Mouse (Mus musculus): ENCODE results near the gene Tirap.

Tirap gene

DNA sequence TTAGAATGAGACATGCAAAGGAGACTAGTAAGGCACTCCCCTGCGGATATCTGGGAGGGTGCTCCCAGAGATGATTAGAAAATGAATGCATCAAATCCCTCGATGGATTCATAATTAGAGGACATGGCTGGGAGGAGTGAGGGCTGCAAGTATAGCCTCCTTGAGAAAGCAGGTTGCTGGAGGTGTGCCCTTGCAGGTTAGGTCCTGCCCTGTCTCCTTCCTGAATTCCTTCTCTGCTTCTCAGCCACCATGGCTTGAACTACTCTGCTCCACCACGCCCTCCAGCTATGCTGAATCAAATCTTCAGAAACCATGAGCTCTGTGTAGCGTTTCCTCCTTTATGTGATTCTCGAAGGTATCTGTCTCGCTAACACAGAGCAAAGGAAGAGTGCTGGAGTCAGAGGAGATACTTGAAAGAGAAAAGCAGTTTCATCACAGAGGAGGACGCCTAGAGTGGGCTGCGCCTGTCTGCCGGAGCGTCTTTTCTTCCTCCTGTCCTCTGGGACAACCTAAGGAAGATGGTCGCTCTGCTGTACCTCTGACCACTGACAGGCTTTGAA is 7.0 kb downstream of the Tirap start:
- DNase-seq (ENCODE audit: low read depth, low spot score): no peak

GRCm38 (mm10) chr9:35188700-35189099 is 11.4 kb downstream of the Tirap start:
- DNase-seq (ENCODE audit: low read depth, low spot score): no peak

- DNase-seq (ENCODE audit: low read depth, low spot score): no peak
These were observed 12.7 kb downstream of the Tirap start for GRCm38 (mm10) chr9:35187351-35187903.

DNA sequence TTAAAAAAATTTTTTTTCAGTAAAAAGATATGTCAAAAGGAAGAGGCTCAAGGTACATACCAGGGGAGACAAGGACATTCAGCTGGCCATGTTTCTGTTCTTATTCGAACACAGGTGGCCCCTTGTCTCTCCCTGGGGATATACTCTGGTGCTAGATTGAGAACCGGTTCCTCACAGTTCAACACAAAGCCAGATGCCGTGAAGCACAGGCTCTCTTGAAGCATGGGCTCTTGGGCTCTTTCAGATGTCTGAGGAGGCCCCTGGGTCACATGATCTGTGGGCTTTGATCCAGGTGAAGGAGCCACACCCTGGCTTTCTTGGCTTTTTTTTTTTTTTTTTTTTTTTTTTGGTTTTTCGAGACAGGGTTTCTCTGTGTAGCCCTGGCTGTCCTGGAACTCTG is 13.7 kb downstream of the Tirap start:
- no peak for DNase-seq (ENCODE audit: low read depth, low spot score)

DNA sequence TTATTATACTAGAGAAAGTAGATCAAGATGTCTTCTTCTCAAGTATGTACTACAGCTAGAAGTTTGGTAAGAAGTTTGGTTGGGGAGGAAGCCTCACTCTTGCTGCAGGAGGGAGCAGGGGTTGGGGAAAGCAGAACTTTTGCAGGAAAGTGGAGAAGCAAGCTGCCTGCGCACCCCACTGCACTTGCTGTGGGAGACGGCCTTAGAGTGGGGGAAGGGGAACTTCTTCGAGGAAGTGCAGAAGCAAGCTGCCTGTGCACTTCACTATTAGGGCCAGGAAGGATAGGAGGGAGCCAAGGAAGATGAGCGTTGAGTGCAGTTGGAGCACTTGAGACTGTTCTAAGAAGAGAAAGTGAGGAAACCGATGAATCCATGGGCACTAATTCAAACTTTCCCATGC is 16.7 kb downstream of the Tirap start:
- DNase-seq (ENCODE audit: low read depth, low spot score): no peak

GRCm38 (mm10) chr9:35182832-35183231 is 17.3 kb downstream of the Tirap start:
- DNase-seq (ENCODE audit: low read depth, low spot score): no peak

DNA sequence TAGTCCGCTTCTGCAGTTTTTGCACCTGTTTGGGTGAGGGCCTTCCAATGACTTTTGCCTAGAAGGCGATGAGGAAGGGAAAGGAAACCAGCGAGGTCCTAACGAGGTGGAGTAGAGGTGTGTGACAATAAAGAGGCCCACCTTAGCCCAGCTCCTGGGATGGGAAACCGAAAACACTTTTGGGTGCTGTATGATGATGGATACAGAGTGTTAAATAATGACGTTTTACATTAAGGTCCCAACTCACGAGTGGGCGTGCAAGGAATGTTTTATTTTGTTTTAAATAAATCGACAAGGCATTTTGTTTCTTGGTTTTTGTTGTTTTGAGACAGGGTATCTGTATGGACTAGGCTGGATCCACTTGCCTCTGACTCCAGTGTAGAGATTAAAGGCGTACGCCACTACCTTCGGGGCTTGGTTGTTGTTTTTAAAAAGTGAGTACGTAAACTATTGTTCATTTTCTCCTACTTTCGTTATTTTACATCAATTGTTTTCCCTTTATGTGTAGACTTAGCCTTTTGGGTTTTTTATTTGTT is 23.9 kb downstream of the Tirap start:
- DNase-seq (ENCODE audit: low read depth, low spot score): no peak

GRCm38 (mm10) chr9:35175251-35176123 is 24.6 kb downstream of the Tirap start, which contains the start of gene Dcps:
Gene Dcps, minus strand, starts transcription at chr9:35176061.
- peak; percentile 86 for DNase-seq (ENCODE audit: low read depth, low spot score)

DNA sequence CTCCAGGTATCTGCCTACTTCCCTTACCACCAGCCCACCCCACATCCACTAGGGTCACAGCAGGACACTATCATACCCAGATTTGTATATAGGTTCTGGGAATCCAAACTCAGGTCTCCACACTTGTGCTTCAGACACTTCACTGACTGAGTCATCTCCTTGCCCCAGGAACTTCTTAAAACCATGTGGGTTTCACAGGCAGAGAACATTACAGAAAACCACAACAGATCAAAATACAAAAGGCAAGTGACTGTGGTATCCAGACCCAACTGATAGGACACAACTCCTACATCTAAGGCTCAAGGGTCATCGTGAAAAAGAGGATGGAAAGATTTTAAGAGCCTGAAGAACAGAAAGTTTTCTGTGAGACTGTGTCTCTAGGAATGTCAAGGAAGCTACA is 26.8 kb downstream of the Tirap start:
- no peak for DNase-seq (ENCODE audit: low read depth, low spot score)

- no peak for DNase-seq (ENCODE audit: low read depth, low spot score)
These were observed 30.0 kb downstream of the Tirap start for GRCm38 (mm10) chr9:35170071-35170470.

DNA sequence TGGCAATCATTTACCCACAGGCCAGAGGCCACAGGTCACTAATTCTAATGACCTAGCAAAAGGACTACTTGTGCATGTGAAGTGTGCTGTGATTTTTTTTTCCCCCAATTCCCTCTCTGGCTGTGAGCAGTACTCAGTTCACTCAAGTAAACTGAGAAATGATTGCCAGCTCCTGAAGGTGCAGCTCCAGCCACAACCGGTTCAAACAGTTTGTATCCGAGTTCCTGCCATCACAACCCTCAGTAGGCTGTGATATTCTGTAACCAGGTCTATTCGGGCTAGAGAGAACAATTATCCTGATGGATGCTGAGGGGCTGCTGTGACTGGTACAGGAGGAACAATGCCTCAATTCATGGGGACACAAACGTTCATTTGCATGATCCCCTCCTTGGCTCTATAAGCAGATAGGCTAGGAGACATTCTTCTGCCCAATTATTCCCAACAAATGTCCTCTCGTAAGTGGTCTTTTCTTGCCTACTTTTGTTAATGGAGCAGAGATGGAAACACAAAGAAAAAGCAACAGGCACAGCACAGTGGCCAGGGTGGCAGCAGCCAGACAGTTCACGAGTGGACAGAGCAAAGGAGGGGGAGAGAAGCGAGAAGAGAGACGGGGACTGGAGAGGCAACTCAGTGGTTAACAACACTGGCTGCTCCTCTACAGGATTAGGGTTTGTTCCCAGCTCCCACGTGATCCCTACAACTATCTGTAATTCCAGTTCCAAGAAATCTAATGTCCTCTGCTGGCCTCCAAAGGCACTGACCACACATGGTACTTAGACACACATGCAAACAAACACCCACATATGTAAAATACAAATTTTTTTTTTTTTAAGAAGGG is 33.1 kb downstream of the Tirap start:
- no peak for DNase-seq (ENCODE audit: low read depth, low spot score)

DNA sequence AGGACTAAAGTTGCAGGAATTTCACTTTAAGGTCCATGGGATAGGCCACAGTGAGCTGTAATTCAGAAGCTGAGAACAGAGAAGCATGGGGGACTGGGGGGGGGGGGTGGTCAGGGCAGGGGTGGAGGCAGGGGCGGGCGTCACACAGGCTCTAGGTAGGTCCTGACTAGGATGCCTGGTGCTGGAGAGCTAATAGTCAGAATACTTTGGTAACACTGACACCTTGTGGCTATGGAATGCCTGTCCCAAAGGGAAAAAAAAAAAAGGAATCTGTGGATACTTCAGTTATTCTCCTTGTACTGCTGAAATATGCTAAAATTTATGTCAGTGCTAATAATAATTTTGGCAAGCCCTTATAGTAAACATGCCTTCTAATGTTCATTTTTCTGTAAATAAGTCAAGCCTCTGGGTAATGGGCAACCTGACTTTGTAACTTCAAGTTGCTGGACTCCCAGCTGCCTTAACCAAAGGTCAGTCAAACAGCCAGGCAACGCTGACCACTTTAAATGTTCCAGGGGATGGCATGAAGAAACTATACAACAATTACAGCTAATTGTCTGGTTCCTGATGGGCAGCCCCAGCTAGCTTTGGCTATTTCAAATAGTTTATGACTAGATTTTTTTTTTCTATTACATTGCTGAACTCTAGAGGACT is 33.8 kb downstream of the Tirap start:
- no peak for DNase-seq (ENCODE audit: low read depth, low spot score)

- no peak for DNase-seq (ENCODE audit: low read depth, low spot score)
These were observed 35.8 kb downstream of the Tirap start for GRCm38 (mm10) chr9:35164142-35164874.

DNA sequence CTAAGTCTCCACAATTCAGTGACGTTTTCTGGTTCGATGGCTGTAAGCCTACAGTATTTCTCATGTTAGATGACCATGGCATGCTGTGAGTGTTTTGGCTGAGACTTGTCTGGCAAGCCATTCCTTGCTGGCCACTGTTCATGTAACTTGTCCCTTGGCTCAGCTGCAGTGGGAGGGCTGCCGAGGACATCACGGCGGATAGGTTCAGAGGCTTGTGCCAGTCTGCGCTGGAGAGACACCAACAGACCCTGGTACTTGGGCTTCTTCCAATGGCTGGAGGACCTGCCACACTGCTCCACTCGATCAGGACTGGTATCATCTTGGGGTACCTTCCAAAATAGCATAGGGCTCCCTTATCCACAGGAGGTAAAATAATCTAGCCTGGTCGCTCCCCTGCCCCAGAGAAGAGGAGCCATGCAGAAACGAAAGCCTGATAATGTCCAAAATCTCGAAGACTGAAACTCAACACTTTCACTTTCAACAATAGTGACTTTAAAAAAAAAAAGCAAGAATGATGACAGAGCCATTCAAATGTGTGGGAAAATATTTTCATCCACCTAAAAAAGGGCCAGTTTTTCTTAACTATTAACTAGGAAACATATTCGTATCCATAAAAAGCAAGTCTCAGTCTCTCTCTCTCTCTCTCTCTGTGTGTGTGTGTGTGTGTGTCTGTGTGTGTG is 36.9 kb downstream of the Tirap start:
- no peak for DNase-seq (ENCODE audit: low read depth, low spot score)

DNA sequence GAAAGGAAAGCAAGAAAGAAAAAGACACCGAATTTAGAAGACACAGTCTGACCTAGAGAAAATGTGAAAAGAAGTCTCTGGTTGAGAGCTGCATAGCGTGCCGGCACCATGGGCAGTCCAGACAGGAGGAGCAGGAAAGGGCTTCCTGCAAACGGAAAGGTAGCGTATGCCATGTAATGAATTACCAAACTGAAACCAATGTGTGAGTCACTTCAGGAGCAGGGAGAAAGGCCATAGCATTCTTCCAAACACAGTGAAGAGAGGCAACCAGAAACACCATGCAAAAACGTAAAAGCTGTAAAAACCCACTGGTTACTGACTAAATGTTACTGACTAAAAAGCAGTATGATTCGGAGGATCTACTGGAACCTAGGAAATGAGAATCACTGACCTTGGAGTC is 38.4 kb downstream of the Tirap start:
- DNase-seq (ENCODE audit: low read depth, low spot score): no peak

GRCm38 (mm10) chr9:35160662-35161061 is 39.4 kb downstream of the Tirap start:
- DNase-seq (ENCODE audit: low read depth, low spot score): no peak

DNA sequence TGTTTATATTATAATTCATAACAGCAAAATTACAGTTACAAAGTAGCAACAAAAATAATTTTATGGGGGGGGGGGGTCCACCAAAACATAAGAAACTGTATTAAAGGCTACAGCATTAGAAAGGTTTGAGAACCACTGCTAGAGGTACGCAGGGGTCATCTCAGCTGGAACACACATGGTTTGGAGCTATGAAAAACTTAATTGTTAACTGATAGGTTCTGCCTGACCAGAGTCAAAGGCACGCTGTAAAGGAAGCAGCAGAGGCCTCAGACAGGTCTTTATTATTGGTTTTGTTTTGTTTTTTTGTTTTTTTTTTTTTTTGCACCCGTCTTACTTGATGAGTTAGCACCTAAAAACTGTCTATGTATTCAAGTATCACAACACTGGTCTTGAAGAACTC is 41.6 kb downstream of the Tirap start:
- DNase-seq (ENCODE audit: low read depth, low spot score): no peak

DNA sequence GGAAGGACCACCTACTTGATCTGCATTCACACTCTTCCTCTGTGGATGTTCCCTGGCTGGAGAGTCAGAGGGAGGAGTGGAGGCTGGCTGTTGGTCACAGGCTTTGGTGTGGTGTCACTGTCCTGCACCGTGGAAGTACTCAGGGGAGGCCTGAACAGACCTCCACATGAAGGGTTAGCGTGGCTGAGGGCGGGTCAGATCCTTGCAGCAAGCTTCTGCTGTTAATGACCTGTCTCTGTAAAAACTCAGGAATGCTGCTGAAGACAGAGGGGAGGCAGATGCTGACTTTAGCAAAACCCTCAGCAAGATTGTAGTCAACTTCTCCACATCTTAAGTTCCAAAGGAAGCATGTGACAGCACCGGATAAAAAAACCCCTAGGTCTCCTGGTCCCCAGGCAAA is 43.2 kb downstream of the Tirap start:
- no peak for DNase-seq (ENCODE audit: low read depth, low spot score)

- DNase-seq (ENCODE audit: low read depth, low spot score): no peak
These were observed 43.9 kb downstream of the Tirap start for GRCm38 (mm10) chr9:35156002-35156710.

All from WW6 (cell line).